Mouse (Mus musculus) spleen, adult 10 weeks (tissue): Measurements from ENCODE around the gene Arhgef26. TPM values are rescaled to one million over a fixed set of nuclear protein-coding genes. Genes with fewer than 3 reads are reported as not detected.

Experiments
- polyA plus RNA-seq: library from polyadenylated mRNA; stranded (reverse); fragments of 350-450 nt; fragmentation: Illumina TruSeq; extraction: RNeasy Lipid Tissue Mini Kit (QIAGEN cat#74804); gene quantifications from one replicate; pipeline ENCODE4 v1.2.3, GENCODE M21; 2015; ENCODE audit warnings: low replicate concordance; ENCODE audit not compliant: insufficient read depth

Arhgef26 gene
- polyA plus RNA-seq, result 0.94 TPM

DNA sequence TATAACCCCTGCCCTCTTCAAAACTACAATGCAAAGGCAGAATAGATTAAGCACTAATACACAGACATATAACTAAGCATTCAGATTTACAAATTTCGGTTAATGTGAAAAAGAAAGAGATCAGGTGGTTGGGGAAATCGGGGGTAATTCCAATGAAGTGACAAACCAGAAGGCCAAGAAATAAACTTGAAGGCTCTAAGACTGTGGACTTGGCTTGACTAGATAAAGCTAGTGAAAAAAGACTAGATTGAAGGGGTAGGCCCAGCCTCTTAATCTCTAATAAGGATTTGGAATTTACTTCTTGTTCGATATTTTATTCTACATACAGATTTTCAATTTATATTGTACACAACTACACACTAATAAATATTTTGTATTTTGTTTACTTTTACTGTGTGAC lies at the start of gene Arhgef26:
Gene Arhgef26 (plus strand): TSS at position 301 of the 400 bp plus-strand sequence.

GRCm38 (mm10) chr3:62506488-62507205 lies 168.5 kb downstream of the Arhgef26 start, which contains the start of gene Dhx36:
TSS of gene Dhx36 (minus strand) at chr3:62507004.

Other genes with a start within 250 kb of the Arhgef26 start
- gene Dhx36, start 168.7 kb downstream of the Arhgef26 start, polyA plus RNA-seq, result 61.1 TPM